Mouse (Mus musculus) stomach, postnatal 0 days (tissue): Measurements from ENCODE around the gene Exo5. TPM values are rescaled to one million over a fixed set of nuclear protein-coding genes. Genes with fewer than 3 reads are reported as not detected.
A peak's percentile ranks its signal among the peaks of the same experiment; 100 is the strongest.

Source experiments
- ATAC-seq: fragments of 200-750 bp; cut with Nextera tagmentation; 2 replicates; pipeline ENCODE4 v1.8.0; 2017; ENCODE audit not compliant: low FRiP score, low TSS enrichment
- DNase-seq: peaks from one replicate; pipeline ENCODE4 v3.0.0-alpha.2; 2016; ENCODE audit warnings: low spot score
- H3K27ac ChIP-seq: fragments of 300-500 bp; sonication (generic); replicated peaks from 2 replicates; pipeline ENCODE4 v1.5.1; 2014; ENCODE audit warnings: mild to moderate bottlenecking, control low read depth
- H3K27me3 ChIP-seq: fragments of 300-500 bp; sonication (generic); 2 replicates; pipeline ENCODE4 v1.6.1; 2014; ENCODE audit warnings: low read length; ENCODE audit not compliant: control insufficient read depth, insufficient read depth
- H3K36me3 ChIP-seq: fragments of 300-500 bp; sonication (generic); 2 replicates; pipeline ENCODE4 v1.6.1; 2014; ENCODE audit warnings: low read length, mixed read lengths; ENCODE audit not compliant: control insufficient read depth, insufficient read depth
- H3K4me1 ChIP-seq: fragments of 300-500 bp; sonication (generic); replicated peaks from 2 replicates; pipeline ENCODE4 v1.6.1; 2014; ENCODE audit warnings: antibody characterized with exemption; ENCODE audit not compliant: control insufficient read depth, insufficient read depth
- H3K4me2 ChIP-seq: fragments of 300-500 bp; sonication (generic); replicated peaks from 2 replicates; pipeline ENCODE4 v1.6.1; 2014; ENCODE audit warnings: low read depth, mild to moderate bottlenecking, control low read depth, moderate library complexity
- H3K4me3 ChIP-seq: fragments of 300-500 bp; sonication (generic); 2 replicates; pipeline ENCODE4 v1.5.1; 2014; ENCODE audit warnings: low read depth, low read length, control low read depth
- H3K9ac ChIP-seq: fragments of 300-500 bp; sonication (generic); 2 replicates; pipeline ENCODE4 v1.6.1; 2014; ENCODE audit warnings: mild to moderate bottlenecking, low read length, control low read depth, mixed read lengths
- H3K9me3 ChIP-seq: fragments of 300-500 bp; sonication (generic); 2 replicates; pipeline ENCODE4 v1.6.1; 2016; ENCODE audit warnings: low read length; ENCODE audit not compliant: control insufficient read depth
- CTCF ChIP-seq: IDR thresholded peaks from 2 replicates; pipeline ENCODE4 v1.5.1; 2016; ENCODE audit warnings: antibody characterized with exemption, low read depth, mild to moderate bottlenecking, moderate library complexity
- EP300 ChIP-seq: optimal IDR thresholded peaks from 2 replicates; pipeline ENCODE3; 2016; ENCODE audit warnings: antibody characterized with exemption
- WGBS: fragments of 180-500 bp; shearing (Covaris S2); extraction: QIAGEN DNeasy Blood & Tissue Kit; methylation state at CpG from one replicate; pipeline ENCODE4 v1.1.7; 2014; 5-methylcytosine and 5-hydroxymethylcytosine counted together
- polyA plus RNA-seq: library from polyadenylated mRNA; unstranded; fragments of >200 nt; fragmentation: Nextera tagmentation; extraction: Ambion mirVana; gene quantifications from 2 replicates; pipeline ENCODE4 v1.2.1, GENCODE M21; 2015

The Exo5 gene
- polyA plus RNA-seq, 1 experiment from 2014 or later = 10.4 TPM

DNA sequence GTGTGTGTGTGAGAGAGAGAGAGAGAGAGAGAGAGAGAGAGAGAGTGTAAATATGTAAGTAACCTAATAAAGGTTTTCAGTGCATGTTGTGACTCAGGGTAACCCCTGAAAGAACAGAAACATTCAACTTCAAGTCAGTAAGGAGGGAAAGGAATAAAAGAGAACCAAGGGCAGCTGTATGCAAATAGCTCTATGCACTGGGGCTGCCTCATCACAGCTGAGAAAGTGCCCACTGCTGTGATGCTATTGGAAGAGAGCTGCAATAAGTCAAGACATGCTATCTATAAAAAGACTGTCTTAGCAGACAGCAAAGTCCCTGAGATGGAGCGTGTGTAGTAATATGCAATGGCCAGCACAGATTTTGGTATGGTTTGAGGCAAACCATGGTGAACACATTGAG is 28.9 kb upstream of the Exo5 start:
- no peak overlapping the region for H3K4me2 ChIP-seq
- no peaks in the 10 kb centered on the region for H3K4me1 ChIP-seq
- H3K9ac ChIP-seq = no peak overlapping the region
- DNase-seq = no peak
- no peaks in the 10 kb centered on the region for H3K9me3 ChIP-seq
- H3K27ac ChIP-seq = no peak overlapping the region
- TF ChIP-seq EP300 = no peak
- no peak for TF ChIP-seq CTCF
- H3K36me3 ChIP-seq = no peaks in the 10 kb centered on the region
- no peaks in the 10 kb centered on the region for H3K27me3 ChIP-seq
- no peak for ATAC-seq
- no peak overlapping the region for H3K4me3 ChIP-seq
- 71% methylated on average over 1 of the region's 1 CpGs for WGBS

GRCm38 (mm10) chr4:120953038-120953437 is 28.2 kb upstream of the Exo5 start:
- WGBS = 68% methylated on average over 4 of the region's 4 CpGs

GRCm38 (mm10) chr4:120952163-120952562 is 27.3 kb upstream of the Exo5 start:
- peak overlapping the region; percentile 91 for H3K4me2 ChIP-seq
- 31% methylated on average over 6 of the region's 6 CpGs for WGBS
- H3K36me3 ChIP-seq = no peaks in the 10 kb centered on the region; the same call in 1 of the 2 replicates
- H3K4me3 ChIP-seq = peak overlapping the region; percentile 77
- no peaks in the 10 kb centered on the region for H3K9me3 ChIP-seq
- peak overlapping the region; percentile 89 for H3K27ac ChIP-seq
- H3K4me1 ChIP-seq = no peaks in the 10 kb centered on the region
- ATAC-seq (no peak; the same call in 1 of the 2 replicates), DNase-seq (no peak)
- no peaks in the 10 kb centered on the region for H3K27me3 ChIP-seq
- H3K9ac ChIP-seq = peak overlapping the region; percentile 82
- TF ChIP-seq EP300 (no peak), CTCF (no peak)

More at GRCm38 (mm10) chr4:120953038-120953437, 28.2 kb upstream of the Exo5 start:
- DNase-seq (no peak), ATAC-seq (no peak)
- no peaks in the 10 kb centered on the region for H3K27me3 ChIP-seq
- H3K4me1 ChIP-seq = no peaks in the 10 kb centered on the region
- no peaks in the 10 kb centered on the region for H3K36me3 ChIP-seq
- no peak overlapping the region for H3K4me2 ChIP-seq
- no peak overlapping the region for H3K4me3 ChIP-seq
- H3K27ac ChIP-seq = no peak overlapping the region
- H3K9me3 ChIP-seq = no peaks in the 10 kb centered on the region
- TF ChIP-seq EP300 = no peak
- TF ChIP-seq CTCF = no peak
- no peak overlapping the region for H3K9ac ChIP-seq

DNA sequence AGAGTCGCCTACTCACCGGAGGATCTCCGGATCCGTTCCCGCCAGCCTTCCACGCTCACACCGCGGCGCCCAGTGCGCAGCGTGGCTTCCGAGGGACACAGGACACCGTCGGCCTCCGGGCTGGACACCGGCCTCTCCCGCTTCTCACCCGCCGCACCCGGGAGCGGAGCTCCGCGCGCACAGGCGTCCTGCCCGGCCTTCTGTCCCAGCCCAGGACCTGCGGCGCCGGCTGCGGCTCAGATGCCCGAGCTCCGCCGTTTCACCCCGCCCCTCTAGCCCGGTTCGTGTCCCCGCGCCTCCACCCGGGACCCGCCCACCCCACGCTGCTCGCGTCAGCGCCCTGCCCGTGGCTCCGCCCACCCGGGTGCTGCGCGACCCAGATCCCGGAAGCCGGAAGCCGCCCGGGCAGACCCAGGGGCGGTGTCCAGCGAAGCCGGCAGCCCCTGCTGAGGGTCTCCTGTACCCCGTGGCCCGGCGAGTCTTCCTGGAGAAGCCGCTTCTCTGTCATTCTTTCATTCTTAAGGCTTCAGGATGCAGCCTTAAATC is 26.7 kb upstream of the Exo5 start, which contains the start of gene Zfp69:
Gene Zfp69, minus strand, starts transcription at position 272 of the 546 bp plus-strand sequence.
- Histone ChIP-seq H3K4me1 (no peaks in the 10 kb centered on the region), H3K4me2 (peak within 1 kb of the TSS; percentile 91), H3K4me3 (peak within 1 kb of the TSS; percentile 77), H3K27me3 (no peaks in the 10 kb centered on the region), H3K27ac (peak within 1 kb of the TSS; percentile 89), H3K9me3 (no peaks in the 10 kb centered on the region), H3K36me3 (peaks cover 4% of the 10 kb centered on the region), H3K9ac (peak within 1 kb of the TSS; percentile 82)
- no peak for TF ChIP-seq EP300
- no peak for TF ChIP-seq CTCF
- ATAC-seq (peak; percentile 98), DNase-seq (peak; percentile 97)
- 0% methylated on average over 53 of the region's 60 CpGs for WGBS

DNA sequence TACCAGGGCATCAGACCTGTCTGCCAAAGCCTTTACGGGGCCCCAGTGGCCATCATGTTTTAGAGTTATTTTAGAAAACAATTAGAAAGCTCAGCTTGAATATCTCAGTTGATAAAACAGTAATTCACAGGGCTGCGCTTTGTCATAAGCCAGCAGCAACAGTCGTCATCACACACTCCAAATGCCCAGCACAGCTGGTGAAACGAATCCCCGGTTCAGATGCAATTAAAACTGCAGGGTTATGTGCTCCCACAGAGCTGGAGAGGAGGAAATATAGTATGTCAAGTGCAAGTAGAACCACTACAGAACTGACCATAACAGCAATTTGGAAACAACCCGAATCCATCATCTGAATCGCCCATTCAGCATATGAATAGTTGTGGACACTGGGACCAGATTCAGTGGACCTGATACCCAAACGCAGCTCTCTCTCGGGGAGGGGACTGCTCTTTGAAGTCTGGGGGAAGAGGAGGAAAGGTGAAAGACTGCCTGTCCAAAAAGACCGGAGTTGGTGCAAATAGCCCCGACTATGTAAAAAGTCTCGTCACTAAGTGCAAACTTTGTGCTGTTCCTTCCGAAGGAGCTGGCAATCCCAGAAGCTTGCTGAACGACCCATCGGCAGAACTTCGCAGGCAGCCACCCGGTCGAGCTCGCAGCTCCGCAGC is 26.1 kb upstream of the Exo5 start:
- H3K9ac ChIP-seq = peak overlapping the region; percentile 82
- H3K4me3 ChIP-seq = peak overlapping the region; percentile 77
- H3K4me1 ChIP-seq = no peaks in the 10 kb centered on the region
- TF ChIP-seq EP300 (no peak), CTCF (no peak)
- 3% methylated on average over 20 of the region's 20 CpGs for WGBS
- no peaks in the 10 kb centered on the region for H3K9me3 ChIP-seq
- peak overlapping the region; percentile 91 for H3K4me2 ChIP-seq
- ATAC-seq (no peak), DNase-seq (no peak)
- H3K27ac ChIP-seq = peak overlapping the region; percentile 89
- peaks cover 4% of the 10 kb centered on the region for H3K36me3 ChIP-seq
- no peaks in the 10 kb centered on the region for H3K27me3 ChIP-seq

GRCm38 (mm10) chr4:120948938-120949337 is 24.1 kb upstream of the Exo5 start:
- H3K27me3 ChIP-seq = no peaks in the 10 kb centered on the region
- H3K4me3 ChIP-seq = no peak overlapping the region
- ATAC-seq = no peak
- no peak overlapping the region for H3K27ac ChIP-seq
- TF ChIP-seq CTCF (no peak), EP300 (no peak)
- H3K9me3 ChIP-seq = no peaks in the 10 kb centered on the region
- H3K4me1 ChIP-seq = no peaks in the 10 kb centered on the region
- DNase-seq = no peak
- H3K36me3 ChIP-seq = peaks cover 4% of the 10 kb centered on the region
- no peak overlapping the region for H3K9ac ChIP-seq
- H3K4me2 ChIP-seq = no peak overlapping the region
- WGBS = 67% methylated on average over 3 of the region's 3 CpGs
